Mouse (Mus musculus): ENCODE data around the gene Eml2. TPM values are rescaled to one million over a fixed set of nuclear protein-coding genes. Genes with fewer than 3 reads are reported as not detected.

The Eml2 gene
- polyA plus RNA-seq, 1 experiment from 2014 or later = 2.0 TPM

MicroRNAs encoded within 50 kb of the gene (microRNA counts, 519-probe panel; counts per million panel counts)
- microRNA mmu-miR-330 = 31.2 counts per million

Small RNA genes lying within 50 kb of the gene (microRNA-seq; reads per million reads assigned to microRNA genes)
- gene Mir330 (ENCODE audit: insufficient number of aligned reads) = 457 reads per million, percentile 58 among the genes with 10 or more reads in this experiment

Other genes starting within 250 kb of the Eml2 start
- not detected in 2 replicates for gene Nanos2, start 189.0 kb upstream of the Eml2 start, polyA plus RNA-seq (2014; fragmentation: Nextera tagmentation; extraction: Ambion mirVana)
- gene Mypop, start 185.2 kb upstream of the Eml2 start, polyA plus RNA-seq (2014; fragmentation: Nextera tagmentation; extraction: Ambion mirVana) = 4.6 and 4.7 TPM in 2 replicates
- 31.6 and 39.4 TPM in 2 replicates for gene Irf2bp1, start 172.4 kb upstream of the Eml2 start, polyA plus RNA-seq (2014; fragmentation: Nextera tagmentation; extraction: Ambion mirVana)
- gene Foxa3, start 152.9 kb upstream of the Eml2 start, polyA plus RNA-seq (2014; fragmentation: Nextera tagmentation; extraction: Ambion mirVana) = not detected in 2 replicates
- 31.0 and 39.7 TPM in 2 replicates for gene Sympk, start 152.0 kb upstream of the Eml2 start, polyA plus RNA-seq (2014; fragmentation: Nextera tagmentation; extraction: Ambion mirVana)
- gene Rsph6a, start 121.7 kb upstream of the Eml2 start, polyA plus RNA-seq (2014; fragmentation: Nextera tagmentation; extraction: Ambion mirVana) = not detected in 2 replicates
- gene Dmwd, start 100.2 kb upstream of the Eml2 start, polyA plus RNA-seq (2014; fragmentation: Nextera tagmentation; extraction: Ambion mirVana) = 20.9 and 25.4 TPM in 2 replicates
- gene Dmpk, start 92.6 kb upstream of the Eml2 start, polyA plus RNA-seq (2014; fragmentation: Nextera tagmentation; extraction: Ambion mirVana) = 12.4 and 13.8 TPM in 2 replicates
- 9.9 and 10.8 TPM in 2 replicates for gene Six5, start 81.8 kb upstream of the Eml2 start, polyA plus RNA-seq (2014; fragmentation: Nextera tagmentation; extraction: Ambion mirVana)
- gene Gm4969, start 58.1 kb upstream of the Eml2 start, polyA plus RNA-seq (2014; fragmentation: Nextera tagmentation; extraction: Ambion mirVana) = 1.2 and 1.4 TPM in 2 replicates
- gene Fbxo46, start 56.6 kb upstream of the Eml2 start, polyA plus RNA-seq (2014; fragmentation: Nextera tagmentation; extraction: Ambion mirVana) = 13.6 and 13.9 TPM in 2 replicates
- gene Qpctl, start 27.1 kb upstream of the Eml2 start, polyA plus RNA-seq (2014; fragmentation: Nextera tagmentation; extraction: Ambion mirVana) = 13.8 and 13.9 TPM in 2 replicates
- 154 and 158 TPM in 2 replicates for gene Snrpd2, start 26.7 kb upstream of the Eml2 start, polyA plus RNA-seq (2014; fragmentation: Nextera tagmentation; extraction: Ambion mirVana)
- 0.56 and 0.75 TPM in 2 replicates for gene Gipr, start 10.3 kb upstream of the Eml2 start, polyA plus RNA-seq (2014; fragmentation: Nextera tagmentation; extraction: Ambion mirVana)
- gene Gpr4, start 36.1 kb downstream of the Eml2 start, polyA plus RNA-seq (2014; fragmentation: Nextera tagmentation; extraction: Ambion mirVana) = 1.6 and 2.5 TPM in 2 replicates
- gene Opa3, start 51.9 kb downstream of the Eml2 start, polyA plus RNA-seq (2014; fragmentation: Nextera tagmentation; extraction: Ambion mirVana) = 54.1 and 59.8 TPM in 2 replicates
- gene Vasp, start 95.4 kb downstream of the Eml2 start, polyA plus RNA-seq (2014; fragmentation: Nextera tagmentation; extraction: Ambion mirVana) = 52.8 and 53.0 TPM in 2 replicates
- gene Ppm1n, start 103.6 kb downstream of the Eml2 start, polyA plus RNA-seq (2014; fragmentation: Nextera tagmentation; extraction: Ambion mirVana) = 0.44 TPM in 1 of 2 replicates, not detected in the other
- 47.3 and 54.7 TPM in 2 replicates for gene Rtn2, start 106.2 kb downstream of the Eml2 start, polyA plus RNA-seq (2014; fragmentation: Nextera tagmentation; extraction: Ambion mirVana)
- not detected in 2 replicates for gene Fosb, start 133.6 kb downstream of the Eml2 start, polyA plus RNA-seq (2014; fragmentation: Nextera tagmentation; extraction: Ambion mirVana)
- 94.4 and 100 TPM in 2 replicates for gene Ercc1, start 168.4 kb downstream of the Eml2 start, polyA plus RNA-seq (2014; fragmentation: Nextera tagmentation; extraction: Ambion mirVana)
- 23.2 and 24.0 TPM in 2 replicates for gene Cd3eap, start 183.1 kb downstream of the Eml2 start, polyA plus RNA-seq (2014; fragmentation: Nextera tagmentation; extraction: Ambion mirVana)
- gene Ppp1r13l, start 183.3 kb downstream of the Eml2 start, polyA plus RNA-seq (2014; fragmentation: Nextera tagmentation; extraction: Ambion mirVana) = 5.8 and 6.4 TPM in 2 replicates
- 18.2 and 25.2 TPM in 2 replicates for gene Ercc2, start 205.6 kb downstream of the Eml2 start, polyA plus RNA-seq (2014; fragmentation: Nextera tagmentation; extraction: Ambion mirVana)
- gene Klc3, start 227.7 kb downstream of the Eml2 start, polyA plus RNA-seq (2014; fragmentation: Nextera tagmentation; extraction: Ambion mirVana) = 2.0 and 2.8 TPM in 2 replicates
- not detected in 2 replicates for gene Ckm, start 228.4 kb downstream of the Eml2 start, polyA plus RNA-seq (2014; fragmentation: Nextera tagmentation; extraction: Ambion mirVana)

Data from forebrain, embryonic 11.5 days (tissue).